Mouse (Mus musculus): ENCODE results near the gene Rhox11. TPM values are rescaled to one million over a fixed set of nuclear protein-coding genes. Genes with fewer than 3 reads are reported as not detected.

Gene Rhox11
- polyA plus RNA-seq (2012; fragmentation: generic; extraction: Trizol) = not detected

DNA sequence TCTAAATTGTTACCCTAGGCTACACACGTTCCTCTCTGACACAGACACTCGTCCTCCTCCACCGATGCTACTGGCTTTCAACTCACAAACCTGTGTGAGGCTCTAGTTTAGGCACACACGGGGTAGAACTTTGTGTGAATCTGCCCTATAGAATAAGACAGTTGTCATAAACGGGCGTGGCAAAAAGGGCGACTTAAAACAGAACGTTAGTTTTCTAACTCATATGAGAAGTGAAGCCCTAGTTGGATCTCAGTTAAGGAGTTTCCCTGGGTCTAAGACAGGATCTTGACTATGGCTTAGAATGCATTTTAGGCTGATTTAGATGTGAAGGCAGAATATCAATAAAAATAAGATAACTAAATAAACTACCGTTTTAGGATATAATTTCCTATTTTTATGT lies at the start of gene Rhox11:
Gene Rhox11, minus strand, starts transcription at position 101 of the 400 bp plus-strand sequence.

DNA sequence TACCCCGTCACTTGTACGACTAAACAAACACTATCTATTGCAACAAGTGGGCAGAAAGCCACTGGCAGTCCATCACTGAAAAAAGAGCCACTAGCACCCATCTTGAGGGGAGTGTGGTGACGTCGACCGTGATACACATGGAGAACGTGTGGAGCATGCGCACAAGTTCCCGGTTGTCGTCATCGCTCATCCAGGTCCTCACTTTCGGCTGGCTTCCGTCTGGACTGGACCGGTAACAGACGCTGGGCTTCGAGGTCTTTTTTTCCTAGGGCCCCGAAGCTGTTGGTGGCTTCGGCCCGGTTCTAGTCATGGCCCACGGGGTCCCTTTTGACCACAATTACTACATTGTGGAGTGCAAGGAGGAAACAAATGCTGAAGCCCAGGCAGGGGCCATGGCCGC lies 36.0 kb upstream of the Rhox11 start, which contains the start of gene Rhox13:
Gene Rhox13, plus strand, starts transcription at position 238 of the 400 bp plus-strand sequence.

GRCm38 (mm10) chrX:38110807-38111206 lies 25.9 kb upstream of the Rhox11 start, which contains the start of gene Rhox12:
Gene Rhox12, minus strand, starts transcription at chrX:38110907.

DNA sequence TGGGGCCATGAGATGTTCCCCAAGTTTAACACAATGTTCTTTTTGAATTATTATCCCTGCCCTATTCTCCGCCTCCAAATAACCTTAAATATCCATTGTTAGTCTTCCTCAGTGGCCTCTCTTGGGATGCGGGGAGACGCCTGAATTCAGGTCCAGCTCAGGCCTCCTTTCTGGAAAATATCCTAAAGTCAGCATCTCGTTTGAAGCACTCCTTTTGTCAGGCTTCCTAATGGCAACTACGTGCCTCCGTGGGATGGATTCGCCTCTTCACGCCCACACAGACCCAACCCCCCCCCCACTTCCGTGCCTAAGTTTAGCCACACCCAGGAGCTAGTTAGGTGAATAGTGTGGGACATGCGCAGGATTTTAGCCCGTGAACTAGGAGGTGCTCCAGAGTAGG lies 18.8 kb downstream of the Rhox11 start, which contains the start of gene Rhox10:
Gene Rhox10, plus strand, starts transcription at position 301 of the 400 bp plus-strand sequence.

GRCm38 (mm10) chrX:38043014-38043413 lies 41.9 kb downstream of the Rhox11 start, which contains the start of gene Btg1-ps2:
Gene Btg1-ps2, minus strand, starts transcription at chrX:38043114.

Other genes with a start within 250 kb of the Rhox11 start
- not detected for gene Rhox8, start 206.2 kb downstream of the Rhox11 start, polyA plus RNA-seq (2012; fragmentation: generic; extraction: Trizol)
- gene Rhox7b, start 187.9 kb downstream of the Rhox11 start, polyA plus RNA-seq (2012; fragmentation: generic; extraction: Trizol) = not detected
- gene Rhox9, start 183.4 kb downstream of the Rhox11 start, polyA plus RNA-seq (2012; fragmentation: generic; extraction: Trizol) = not detected
- gene Btg1-ps1, start 66.3 kb downstream of the Rhox11 start, polyA plus RNA-seq (2012; fragmentation: generic; extraction: Trizol) = not detected
- not detected for gene Btg1-ps2, start 42.0 kb downstream of the Rhox11 start, polyA plus RNA-seq (2012; fragmentation: generic; extraction: Trizol)
- not detected for gene Rhox10, start 18.7 kb downstream of the Rhox11 start, polyA plus RNA-seq (2012; fragmentation: generic; extraction: Trizol)
- gene Rhox12, start 25.8 kb upstream of the Rhox11 start, polyA plus RNA-seq (2012; fragmentation: generic; extraction: Trizol) = not detected
- not detected for gene Rhox13, start 36.1 kb upstream of the Rhox11 start, polyA plus RNA-seq (2012; fragmentation: generic; extraction: Trizol)
- gene Zbtb33, start 104.7 kb upstream of the Rhox11 start, polyA plus RNA-seq (2012; fragmentation: generic; extraction: Trizol) = 1 to 10 TPM in 1 of 2 experiments, under 1 TPM in 1; 0.11 to 1.3 TPM
- gene Tmem255a, start 167.3 kb upstream of the Rhox11 start, polyA plus RNA-seq (2012; fragmentation: generic; extraction: Trizol) = under 1 TPM; 0.09 to 0.41 TPM
- gene Atp1b4, start 231.0 kb upstream of the Rhox11 start, polyA plus RNA-seq (2012; fragmentation: generic; extraction: Trizol) = not detected